Mouse (Mus musculus) neural tube, embryonic 14.5 days (tissue): ENCODE results near the gene 1300017J02Rik. TPM values are rescaled to one million over a fixed set of nuclear protein-coding genes. Genes with fewer than 3 reads are reported as not detected.
"Not testable (repeated sequence)": the region's sequence is repeated elsewhere in the genome, so short reads cannot be mapped to it uniquely, and the experiment has no call there.

Experiments
- ATAC-seq: fragments of 200-750 bp; cut with Nextera tagmentation; 2 replicates; pipeline ENCODE4 v1.8.0; 2017; ENCODE audit warnings: low read depth, mild to moderate bottlenecking, moderate TSS enrichment, moderate library complexity
- H3K27ac ChIP-seq: fragments of 300-500 bp; sonication (generic); 2 replicates; pipeline ENCODE4 v1.5.1; 2014; ENCODE audit warnings: low read depth, mild to moderate bottlenecking, control low read depth, low read length, moderate library complexity, mixed read lengths
- H3K27me3 ChIP-seq: fragments of 300-500 bp; sonication (generic); 2 replicates; pipeline ENCODE4 v1.6.1; 2014; ENCODE audit warnings: low read length; ENCODE audit not compliant: control insufficient read depth, insufficient read depth
- H3K36me3 ChIP-seq: fragments of 300-500 bp; sonication (generic); 2 replicates; pipeline ENCODE4 v1.6.1; 2014; ENCODE audit warnings: low read length, mixed read lengths; ENCODE audit not compliant: control insufficient read depth, insufficient read depth
- H3K4me1 ChIP-seq: fragments of 300-500 bp; sonication (generic); 2 replicates; pipeline ENCODE4 v1.6.1; 2014; ENCODE audit warnings: low read length; ENCODE audit not compliant: control insufficient read depth, insufficient read depth
- H3K4me2 ChIP-seq: fragments of 300-500 bp; sonication (generic); 2 replicates; pipeline ENCODE4 v1.6.1; 2014; ENCODE audit warnings: mild to moderate bottlenecking, low read depth, low read length, control low read depth
- H3K4me3 ChIP-seq: fragments of 300-500 bp; sonication (generic); 2 replicates; pipeline ENCODE4 v1.5.1; 2014; ENCODE audit warnings: low read depth, low read length, control low read depth, mixed read lengths
- H3K9ac ChIP-seq: fragments of 300-500 bp; sonication (generic); replicated peaks from 2 replicates; pipeline ENCODE4 v1.6.1; 2014; ENCODE audit warnings: low read depth, mild to moderate bottlenecking, control low read depth, low read length, mixed read lengths
- H3K9me3 ChIP-seq: fragments of 300-500 bp; sonication (generic); 2 replicates; pipeline ENCODE4 v1.6.1; 2016; ENCODE audit warnings: low read length; ENCODE audit not compliant: control insufficient read depth
- WGBS: fragments of 180-500 bp; shearing (Covaris S2); extraction: QIAGEN DNeasy Blood & Tissue Kit; methylation state at CpG from one replicate; pipeline ENCODE4 v1.1.7; 2014; 5-methylcytosine and 5-hydroxymethylcytosine counted together
- polyA plus RNA-seq: library from polyadenylated mRNA; unstranded; fragments of >200 nt; fragmentation: Nextera tagmentation; extraction: Ambion mirVana; gene quantifications from 2 replicates; pipeline ENCODE4 v1.2.1, GENCODE M21; 2014

The 1300017J02Rik gene
- 0.40 and 0.68 TPM in 2 replicates for polyA plus RNA-seq

GRCm38 (mm10) chr9:103304927-103305326, at the start of gene 1300017J02Rik, which contains the start of gene Topbp1:
Gene 1300017J02Rik (minus strand): TSS chr9:103305082.
Gene Topbp1 (plus strand): TSS chr9:103305215.
- no peaks in the 10 kb centered on the region for H3K27me3 ChIP-seq
- H3K4me2 ChIP-seq: peak within 1 kb of the TSS; percentile 89
- H3K4me1 ChIP-seq: peaks cover 5% of the 10 kb centered on the region; the same call in 1 of the 2 replicates
- H3K4me3 ChIP-seq: peak within 1 kb of the TSS; percentile 91
- WGBS: under 1% methylated on average over 49 of the region's 49 CpGs
- H3K36me3 ChIP-seq: peaks cover 12% of the 10 kb centered on the region; the same call in 1 of the 2 replicates
- peak within 1 kb of the TSS; percentile 84; the same call in 1 of the 2 replicates for H3K27ac ChIP-seq
- no peaks in the 10 kb centered on the region for H3K9me3 ChIP-seq
- H3K9ac ChIP-seq: peak within 1 kb of the TSS; percentile 74
- peak; percentile 98 for ATAC-seq

GRCm38 (mm10) chr9:103353500-103354260, 48.8 kb upstream of the 1300017J02Rik start:
- not testable (repeated sequence) for H3K27ac ChIP-seq, H3K4me2 ChIP-seq, H3K36me3 ChIP-seq, H3K4me1 ChIP-seq, ATAC-seq, H3K4me3 ChIP-seq, H3K9me3 ChIP-seq, H3K27me3 ChIP-seq, H3K9ac ChIP-seq
- WGBS: 88% methylated on average over 5 of the region's 7 CpGs

- no peak for ATAC-seq
- Histone ChIP-seq H3K9ac (no peak overlapping the region), H3K4me3 (no peak overlapping the region), H3K27ac (no peak overlapping the region), H3K27me3 (no peaks in the 10 kb centered on the region), H3K36me3 (no peaks in the 10 kb centered on the region; the same call in none of the 2 replicates), H3K9me3 (no peaks in the 10 kb centered on the region), H3K4me1 (no peaks in the 10 kb centered on the region), H3K4me2 (no peak overlapping the region)
Observed at GRCm38 (mm10) chr9:103348791-103349190, 43.9 kb upstream of the 1300017J02Rik start.

GRCm38 (mm10) chr9:103347996-103348490, 43.2 kb upstream of the 1300017J02Rik start:
- ATAC-seq: no peak
- WGBS: 75% methylated on average over 1 of the region's 1 CpGs
- H3K4me2 ChIP-seq: no peak overlapping the region

GRCm38 (mm10) chr9:103347045-103347444, 42.2 kb upstream of the 1300017J02Rik start:
- H3K27me3 ChIP-seq: no peaks in the 10 kb centered on the region
- no peak overlapping the region for H3K4me2 ChIP-seq
- no peaks in the 10 kb centered on the region for H3K4me1 ChIP-seq
- no peak for ATAC-seq
- H3K4me3 ChIP-seq: no peak overlapping the region
- WGBS: 90% methylated on average over 4 of the region's 4 CpGs
- H3K9ac ChIP-seq: no peak overlapping the region
- H3K36me3 ChIP-seq: peaks cover 12% of the 10 kb centered on the region
- H3K27ac ChIP-seq: no peak overlapping the region
- H3K9me3 ChIP-seq: no peaks in the 10 kb centered on the region

More at GRCm38 (mm10) chr9:103347996-103348490, 43.2 kb upstream of the 1300017J02Rik start:
- no peak overlapping the region for H3K27ac ChIP-seq
- H3K9ac ChIP-seq: no peak overlapping the region
- H3K27me3 ChIP-seq: no peaks in the 10 kb centered on the region
- H3K9me3 ChIP-seq: no peaks in the 10 kb centered on the region
- H3K4me1 ChIP-seq: no peaks in the 10 kb centered on the region
- H3K4me3 ChIP-seq: no peak overlapping the region
- peaks cover 5% of the 10 kb centered on the region for H3K36me3 ChIP-seq

GRCm38 (mm10) chr9:103336912-103337311, 32.0 kb upstream of the 1300017J02Rik start:
- Histone ChIP-seq H3K27ac (no peak overlapping the region), H3K9me3 (no peaks in the 10 kb centered on the region), H3K4me2 (no peak overlapping the region), H3K36me3 (peaks cover 18% of the 10 kb centered on the region), H3K4me3 (no peak overlapping the region), H3K27me3 (no peaks in the 10 kb centered on the region), H3K4me1 (no peaks in the 10 kb centered on the region), H3K9ac (no peak overlapping the region)
- no peak for ATAC-seq

- H3K27ac ChIP-seq: no peak overlapping the region
- no peak overlapping the region for H3K4me3 ChIP-seq
- no peaks in the 10 kb centered on the region for H3K27me3 ChIP-seq
- no peaks in the 10 kb centered on the region for H3K9me3 ChIP-seq
- ATAC-seq: no peak
- no peak overlapping the region for H3K9ac ChIP-seq
- no peak overlapping the region for H3K4me2 ChIP-seq
- no peaks in the 10 kb centered on the region for H3K4me1 ChIP-seq
- peaks cover 22% of the 10 kb centered on the region for H3K36me3 ChIP-seq
- 97% methylated on average over 6 of the region's 6 CpGs for WGBS
Observed at GRCm38 (mm10) chr9:103332663-103333062, 27.8 kb upstream of the 1300017J02Rik start.

GRCm38 (mm10) chr9:103326449-103326848, 21.6 kb upstream of the 1300017J02Rik start:
- WGBS: 38% methylated on average over 9 of the region's 9 CpGs
- Histone ChIP-seq H3K9ac (no peak overlapping the region), H3K27me3 (no peaks in the 10 kb centered on the region), H3K4me2 (no peak overlapping the region), H3K27ac (peak overlapping the region; percentile 22; the same call in 1 of the 2 replicates), H3K4me3 (no peak overlapping the region), H3K9me3 (no peaks in the 10 kb centered on the region), H3K36me3 (peaks cover 9% of the 10 kb centered on the region; the same call in 1 of the 2 replicates), H3K4me1 (peaks cover 8% of the 10 kb centered on the region; the same call in 1 of the 2 replicates)
- no peak for ATAC-seq

GRCm38 (mm10) chr9:103324678-103325077, 19.8 kb upstream of the 1300017J02Rik start:
- no peak overlapping the region for H3K4me3 ChIP-seq
- peaks cover 8% of the 10 kb centered on the region; the same call in 1 of the 2 replicates for H3K4me1 ChIP-seq
- no peaks in the 10 kb centered on the region for H3K9me3 ChIP-seq
- H3K9ac ChIP-seq: no peak overlapping the region
- no peak overlapping the region for H3K4me2 ChIP-seq
- ATAC-seq: no peak
- no peaks in the 10 kb centered on the region for H3K27me3 ChIP-seq
- 93% methylated on average over 1 of the region's 2 CpGs for WGBS
- H3K27ac ChIP-seq: no peak overlapping the region
- H3K36me3 ChIP-seq: 0 out of 2 replicates have a peak, but pooled peaks cover 9% of the 10 kb centered on the region
